In genomic region chr3:84288931-84289330, GRCm38 (mm10) we compare ENCODE assay signal across 17 mouse cellular contexts.
"Had no signal": no experiment of that assay in that cellular context is flagged by ENCODE, and none has a peak within 500 bp of the region (broad histone marks: within the 10 kb centered on the region; RNA-seq: fewer than 3 reads in every experiment).

No protein-coding gene starts in this region.

- ATAC-seq: inflammation-experienced regulatory T-cells, adult 6 months; intestine, postnatal 0 days; lung, postnatal 0 days; midbrain, embryonic 13.5 days had no signal

- H3K27me3 ChIP-seq: liver, embryonic 15.5 days; midbrain, embryonic 13.5 days; neural tube, embryonic 15.5 days had no signal

- H3K36me3 ChIP-seq: limb, embryonic 10.5 days; liver, embryonic 15.5 days; neural tube, embryonic 15.5 days had no signal

- H3K4me3 ChIP-seq: limb, embryonic 10.5 days; liver, embryonic 15.5 days; midbrain, embryonic 13.5 days; myocyte; neural tube, embryonic 15.5 days had no signal

- DNase-seq: kidney, adult 8-10 months; kidney, postnatal 25 days; lung, adult 2 months; lung, postnatal 36 days; right cerebral cortex, postnatal 4 days; spleen, adult 18-20 months; thymus, adult 2 months; thymus, postnatal 25 days had no signal

- H3K9me3 ChIP-seq: limb, embryonic 10.5 days; liver, embryonic 15.5 days; midbrain, embryonic 13.5 days; neural tube, embryonic 15.5 days had no signal

- H3K9ac ChIP-seq: liver, embryonic 15.5 days; midbrain, embryonic 13.5 days; neural tube, embryonic 15.5 days had no signal

- H3K27ac ChIP-seq: limb, embryonic 10.5 days; liver, embryonic 15.5 days; midbrain, embryonic 13.5 days; neural tube, embryonic 15.5 days had no signal

- H3K4me2 ChIP-seq: liver, embryonic 11.5 days; liver, embryonic 15.5 days; midbrain, embryonic 13.5 days; neural tube, embryonic 15.5 days had no signal
